Mouse (Mus musculus): ENCODE results near the gene Pid1. TPM values are rescaled to one million over a fixed set of nuclear protein-coding genes. Genes with fewer than 3 reads are reported as not detected.
"Not testable (repeated sequence)": the region's sequence is repeated elsewhere in the genome, so short reads cannot be mapped to it uniquely, and the experiment has no call there.

The Pid1 gene
- total RNA-seq, 2 experiments from 2014 or later, result 5.1 to 8.1 TPM

- Histone ChIP-seq H3K4me3 (no peak overlapping the region), H3K27ac (no peak overlapping the region)
- intact Hi-C loops (cut with DNase I), result no loop called here
- DNase-seq, result no peak
- no peak for TF ChIP-seq CTCF (IDR thresholded peaks at IDR 0.05)
Observed at GRCm38 (mm10) chr1:84347796-84348476, 16.0 kb downstream of the Pid1 start.

- DNase-seq; H3K4me3 ChIP-seq; intact Hi-C loops (cut with DNase I); H3K27ac ChIP-seq: not testable (repeated sequence)
Observed at GRCm38 (mm10) chr1:84332797-84333196, 31.2 kb downstream of the Pid1 start.

- DNase-seq; H3K27ac ChIP-seq; H3K4me3 ChIP-seq; intact Hi-C loops (cut with DNase I): not testable (repeated sequence)
Observed at GRCm38 (mm10) chr1:84331861-84332260, 32.1 kb downstream of the Pid1 start.

GRCm38 (mm10) chr1:84325309-84325708, 38.7 kb downstream of the Pid1 start:
- DNase-seq, result peak; percentile 27
- TF ChIP-seq CTCF (IDR thresholded peaks at IDR 0.05), result no peak
- intact Hi-C loops (cut with DNase I), result no loop called here
- no peak overlapping the region for H3K27ac ChIP-seq
- no peak overlapping the region for H3K4me3 ChIP-seq

- Histone ChIP-seq H3K27ac (peak overlapping the region; percentile 54), H3K4me3 (no peak overlapping the region)
- TF ChIP-seq CTCF (IDR thresholded peaks at IDR 0.05), result no peak
- DNase-seq, result no peak
- intact Hi-C loops (cut with DNase I), result no loop called here
Observed at GRCm38 (mm10) chr1:84321327-84321726, 42.7 kb downstream of the Pid1 start.

- intact Hi-C loops (cut with DNase I), result no loop called here
- Histone ChIP-seq H3K4me3 (no peak overlapping the region), H3K27ac (no peak overlapping the region; the same call in 1 of the 2 replicates)
- no peak for DNase-seq
- TF ChIP-seq CTCF (IDR thresholded peaks at IDR 0.05), result no peak
Observed at GRCm38 (mm10) chr1:84318569-84318968, 45.4 kb downstream of the Pid1 start.

GRCm38 (mm10) chr1:84317827-84318226, 46.2 kb downstream of the Pid1 start:
- no peak for DNase-seq
- no peak overlapping the region for H3K4me3 ChIP-seq
- TF ChIP-seq CTCF (IDR thresholded peaks at IDR 0.05), result no peak
- H3K27ac ChIP-seq, result peak overlapping the region; percentile 49; the same call in 1 of the 2 replicates
- intact Hi-C loops (cut with DNase I), result no loop called here

GRCm38 (mm10) chr1:84309966-84310460, 54.0 kb downstream of the Pid1 start:
- DNase-seq, result peak; percentile 23
- intact Hi-C loops (cut with DNase I), result no loop called here

GRCm38 (mm10) chr1:84305713-84306421, 58.1 kb downstream of the Pid1 start:
- Histone ChIP-seq H3K4me3 (no peak overlapping the region), H3K27ac (no peak overlapping the region)
- no peak for DNase-seq
- intact Hi-C loops (cut with DNase I), result no loop called here
- TF ChIP-seq CTCF (IDR thresholded peaks at IDR 0.05), result no peak

More at GRCm38 (mm10) chr1:84309966-84310460, 54.0 kb downstream of the Pid1 start:
- Histone ChIP-seq H3K4me3 (no peak overlapping the region), H3K27ac (no peak overlapping the region)
- TF ChIP-seq CTCF (IDR thresholded peaks at IDR 0.05), result no peak

GRCm38 (mm10) chr1:84302788-84303187, 61.2 kb downstream of the Pid1 start:
- intact Hi-C loops (cut with DNase I), result no loop called here
- Histone ChIP-seq H3K27ac (no peak overlapping the region), H3K4me3 (no peak overlapping the region)
- DNase-seq, result no peak
- TF ChIP-seq CTCF (IDR thresholded peaks at IDR 0.05), result no peak

- DNase-seq, result no peak
- H3K27ac ChIP-seq, result no peak overlapping the region
- intact Hi-C loops (cut with DNase I), result no loop called here
- no peak for TF ChIP-seq CTCF (IDR thresholded peaks at IDR 0.05)
- H3K4me3 ChIP-seq, result no peak overlapping the region
Observed at GRCm38 (mm10) chr1:84299719-84300118, 64.3 kb downstream of the Pid1 start.

- intact Hi-C loops (cut with DNase I), result loop anchor here (10.0 kb wide), 1 partner anchor 298 kb away; no protein-coding TSS in a partner anchor
- peak; percentile 32 for DNase-seq
Observed at GRCm38 (mm10) chr1:84286682-84287111, 77.3 kb downstream of the Pid1 start.

GRCm38 (mm10) chr1:84285620-84286019, 78.4 kb downstream of the Pid1 start:
- Histone ChIP-seq H3K27ac (no peak overlapping the region), H3K4me3 (no peak overlapping the region)
- DNase-seq, result no peak
- intact Hi-C loops (cut with DNase I), result loop anchor here (10.0 kb wide), 1 partner anchor 299 kb away; no protein-coding TSS in a partner anchor
- no peak for TF ChIP-seq CTCF (IDR thresholded peaks at IDR 0.05)

More at GRCm38 (mm10) chr1:84286682-84287111, 77.3 kb downstream of the Pid1 start:
- Histone ChIP-seq H3K27ac (no peak overlapping the region), H3K4me3 (no peak overlapping the region)
- peak; percentile 83 for TF ChIP-seq CTCF (IDR thresholded peaks at IDR 0.05)
